Mouse (Mus musculus) lung, postnatal 0 days (tissue): ENCODE results near the gene Etnppl.

Source experiments
- CTCF ChIP-seq: IDR thresholded peaks from 2 replicates; pipeline ENCODE4 v1.5.1; 2016; ENCODE audit warnings: antibody characterized with exemption, mild to moderate bottlenecking
- EP300 ChIP-seq: IDR thresholded peaks from 2 replicates; pipeline ENCODE4 v1.6.1; 2016; ENCODE audit warnings: antibody characterized with exemption, mild to moderate bottlenecking, control low read depth

- TF ChIP-seq CTCF (no peak), EP300 (no peak)
These were observed 22.2 kb upstream of the Etnppl start for GRCm38 (mm10) chr3:130595050-130595449.
